Mouse (Mus musculus) cerebellum, adult 2 months (tissue): ENCODE results near the gene Reep3. TPM values are rescaled to one million over a fixed set of nuclear protein-coding genes. Genes with fewer than 3 reads are reported as not detected.

Experiments used
- DNase-seq, 2 experiments: peaks; one replicate each; pipeline ENCODE4 v3.0.0; 2021
- H3K27ac ChIP-seq: fragments of 200-500 bp; 2 replicates; pipeline ENCODE4 v1.5.1; 2012; ENCODE audit warnings: low read length, control low read depth, inconsistent platforms; ENCODE audit not compliant: insufficient read depth
- H3K27me3 ChIP-seq: fragments of 200-500 bp; 2 replicates; pipeline ENCODE4 v1.6.1; 2012; ENCODE audit warnings: inconsistent platforms, mild to moderate bottlenecking, low read length, moderate library complexity; ENCODE audit not compliant: control insufficient read depth, insufficient read depth
- H3K4me1 ChIP-seq: fragments of 200-500 bp; 2 replicates; pipeline ENCODE4 v1.6.1; 2011; ENCODE audit warnings: low read length; ENCODE audit not compliant: control insufficient read depth, insufficient read depth
- H3K4me3 ChIP-seq: fragments of 200-500 bp; replicated peaks from 2 replicates; pipeline ENCODE3; 2011; ENCODE audit warnings: mild to moderate bottlenecking, low read depth, low read length, control low read depth; ENCODE audit not compliant: insufficient read depth
- CTCF ChIP-seq: fragments of 200-500 bp; IDR thresholded peaks from 2 replicates; pipeline ENCODE4 v1.5.1; 2011; ENCODE audit warnings: low read depth, mild to moderate bottlenecking, control low read depth, low read length, moderate library complexity, borderline replicate concordance; ENCODE audit not compliant: insufficient read depth
- POLR2A ChIP-seq: fragments of 200-500 bp; IDR thresholded peaks from 2 replicates; pipeline ENCODE4 v1.6.1; 2011; ENCODE audit warnings: low read length, control low read depth, borderline replicate concordance; ENCODE audit not compliant: insufficient read depth
- WGBS: fragments of 180-500 bp; shearing (Covaris S2); methylation state at CpG from one replicate; pipeline ENCODE4 v1.1.7; 2018; 5-methylcytosine and 5-hydroxymethylcytosine counted together
- polyA plus RNA-seq: library from polyadenylated mRNA; depleted of rRNA; stranded (reverse); fragments of >200 nt; gene quantifications from 2 replicates; pipeline ENCODE4 v1.2.3, GENCODE M21; 2012

Reep3 gene
- polyA plus RNA-seq, 1 experiment: 44.0 TPM

DNA sequence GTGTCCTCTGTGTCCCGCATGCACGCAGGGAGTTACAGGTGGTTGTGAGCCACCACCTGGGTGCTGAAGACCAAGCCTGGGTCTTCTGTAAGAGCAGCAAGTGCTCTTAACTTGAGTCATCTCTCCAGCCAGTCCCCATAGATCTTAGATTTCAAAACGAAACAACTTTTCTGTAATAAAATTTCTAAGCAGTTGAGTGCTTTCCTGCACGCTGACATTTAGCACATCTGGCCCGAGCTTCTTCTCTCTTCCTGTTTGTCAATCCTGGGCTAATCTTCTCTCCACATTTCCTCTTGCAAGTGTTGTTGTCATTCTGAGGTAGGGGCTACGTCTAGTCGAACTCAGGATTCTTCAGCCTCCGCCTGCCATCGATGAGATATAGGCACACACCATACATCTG is 44.3 kb downstream of the Reep3 start:
- no peak for DNase-seq
- 0 out of 2 replicates have a peak overlapping the region, but pooled peaks have one; percentile 50 for H3K27ac ChIP-seq
- peaks cover 24% of the 10 kb centered on the region for H3K4me1 ChIP-seq
- no peak overlapping the region for H3K4me3 ChIP-seq
- no peaks in the 10 kb centered on the region for H3K27me3 ChIP-seq
- no peak for TF ChIP-seq CTCF
- TF ChIP-seq POLR2A: no peak
- 95% methylated on average over 9 of the region's 9 CpGs for WGBS

DNA sequence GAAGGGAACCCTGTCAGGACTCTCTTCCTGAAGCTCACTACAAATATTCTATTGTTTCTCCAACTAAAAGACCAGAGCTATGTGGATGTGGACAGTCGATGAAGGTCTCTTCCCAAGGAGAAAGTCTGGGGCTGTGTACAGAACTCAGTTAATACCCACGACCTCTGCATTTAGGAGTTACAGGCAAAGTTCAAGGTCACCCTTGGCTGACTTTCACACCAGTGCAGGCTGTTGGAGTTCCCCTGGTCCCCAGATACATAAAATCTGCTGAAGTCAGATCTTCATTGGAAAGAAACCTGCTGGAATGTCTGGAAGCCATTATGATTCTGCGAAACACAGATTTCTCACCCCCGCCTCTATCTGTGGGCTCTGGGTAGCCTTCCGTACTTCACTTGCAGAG is 45.3 kb downstream of the Reep3 start:
- Histone ChIP-seq H3K4me1 (peaks cover 24% of the 10 kb centered on the region), H3K27me3 (no peaks in the 10 kb centered on the region), H3K4me3 (no peak overlapping the region), H3K27ac (no peak overlapping the region)
- DNase-seq: no peak
- TF ChIP-seq CTCF (no peak), POLR2A (no peak)
- WGBS: 73% methylated on average over 5 of the region's 5 CpGs

DNA sequence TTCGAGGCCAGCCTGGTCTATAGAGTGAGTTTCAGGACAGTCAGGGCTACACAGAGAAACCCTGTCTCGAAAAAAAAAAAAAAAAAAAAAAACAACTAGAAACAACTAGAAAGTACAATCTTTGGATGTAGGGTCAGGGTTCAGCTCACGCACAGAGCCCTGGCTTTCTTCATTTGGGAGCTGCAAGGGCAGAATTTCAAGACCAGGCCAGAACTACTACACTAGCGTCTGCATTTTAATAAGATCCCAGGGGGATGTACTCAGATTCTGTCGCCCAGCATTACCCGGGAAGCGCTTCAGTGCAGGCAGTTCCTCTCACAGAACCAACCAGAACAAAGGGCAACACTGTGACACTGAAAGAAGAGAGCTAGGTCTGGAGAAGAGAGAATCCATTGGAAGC is 46.0 kb downstream of the Reep3 start:
- no peak overlapping the region for H3K4me3 ChIP-seq
- no peak for TF ChIP-seq POLR2A
- no peak for TF ChIP-seq CTCF
- DNase-seq: no peak
- H3K27me3 ChIP-seq: no peaks in the 10 kb centered on the region
- 70% methylated on average over 7 of the region's 7 CpGs for whole genome bisulfite sequencing
- peaks cover 19% of the 10 kb centered on the region for H3K4me1 ChIP-seq
- H3K27ac ChIP-seq: no peak overlapping the region

DNA sequence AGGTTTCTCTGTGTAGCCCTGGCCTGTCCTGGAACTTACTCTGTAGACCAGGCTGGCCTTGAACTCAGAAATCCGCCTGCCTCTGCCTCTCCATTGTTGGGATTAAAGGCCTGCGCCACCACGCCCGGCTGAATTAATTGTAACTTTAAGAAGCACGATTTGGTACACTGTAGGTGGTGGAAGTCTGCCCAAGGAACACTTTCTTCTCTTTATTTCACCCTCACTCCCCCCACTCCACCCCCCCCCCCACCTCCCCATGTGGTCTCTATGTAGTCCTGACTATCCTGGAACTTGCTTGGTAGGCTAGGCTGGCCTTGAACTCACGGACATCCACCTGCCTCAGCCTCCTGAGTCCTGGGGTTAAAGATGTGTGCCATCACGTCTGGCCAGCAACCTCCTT is 47.1 kb downstream of the Reep3 start:
- 86% methylated on average over 7 of the region's 7 CpGs for WGBS
- no peak overlapping the region for H3K4me3 ChIP-seq
- no peaks in the 10 kb centered on the region for H3K27me3 ChIP-seq
- H3K4me1 ChIP-seq: peaks cover 16% of the 10 kb centered on the region
- no peak for TF ChIP-seq POLR2A
- TF ChIP-seq CTCF: no peak
- no peak for DNase-seq
- no peak overlapping the region for H3K27ac ChIP-seq

DNA sequence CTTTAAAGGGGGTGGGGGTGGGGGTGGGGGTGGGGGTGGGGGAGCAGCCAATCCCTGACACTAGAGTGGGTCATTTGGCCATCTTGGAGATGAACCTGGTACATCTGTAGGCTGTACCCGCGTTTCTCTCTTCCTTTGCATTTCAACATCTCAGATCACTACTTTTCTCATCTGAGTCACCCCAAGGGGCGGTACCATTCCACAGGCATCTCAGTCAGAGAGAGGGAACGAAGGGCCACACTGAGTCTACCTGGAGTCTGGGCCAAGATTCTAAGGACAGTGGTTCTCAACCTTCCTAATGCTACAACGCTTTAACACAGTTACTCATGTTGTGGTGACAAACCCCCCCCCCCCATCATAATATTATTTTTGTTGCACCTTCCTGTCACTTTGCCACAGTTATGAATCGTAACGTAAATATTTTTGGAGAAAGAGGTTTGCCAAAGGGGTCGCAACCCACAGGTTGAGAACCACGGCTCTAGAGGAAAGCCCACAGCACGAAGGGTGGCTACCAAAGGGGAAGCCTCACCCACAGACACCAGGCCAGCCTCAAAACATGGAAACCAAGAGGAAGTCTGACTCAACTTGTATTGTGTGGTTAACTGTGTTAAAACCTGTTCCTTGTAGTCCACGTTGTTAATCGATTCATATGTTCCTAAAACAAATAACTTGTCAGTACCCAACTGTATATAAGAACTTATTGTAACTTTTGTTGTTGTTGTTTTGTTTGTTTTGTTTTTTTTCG is 47.7 kb downstream of the Reep3 start:
- H3K4me3 ChIP-seq: no peak overlapping the region
- 92% methylated on average over 13 of the region's 13 CpGs for WGBS
- peaks cover 14% of the 10 kb centered on the region for H3K4me1 ChIP-seq
- H3K27ac ChIP-seq: no peak overlapping the region
- H3K27me3 ChIP-seq: no peaks in the 10 kb centered on the region
- TF ChIP-seq POLR2A (no peak), CTCF (no peak)
- DNase-seq: no peak

DNA sequence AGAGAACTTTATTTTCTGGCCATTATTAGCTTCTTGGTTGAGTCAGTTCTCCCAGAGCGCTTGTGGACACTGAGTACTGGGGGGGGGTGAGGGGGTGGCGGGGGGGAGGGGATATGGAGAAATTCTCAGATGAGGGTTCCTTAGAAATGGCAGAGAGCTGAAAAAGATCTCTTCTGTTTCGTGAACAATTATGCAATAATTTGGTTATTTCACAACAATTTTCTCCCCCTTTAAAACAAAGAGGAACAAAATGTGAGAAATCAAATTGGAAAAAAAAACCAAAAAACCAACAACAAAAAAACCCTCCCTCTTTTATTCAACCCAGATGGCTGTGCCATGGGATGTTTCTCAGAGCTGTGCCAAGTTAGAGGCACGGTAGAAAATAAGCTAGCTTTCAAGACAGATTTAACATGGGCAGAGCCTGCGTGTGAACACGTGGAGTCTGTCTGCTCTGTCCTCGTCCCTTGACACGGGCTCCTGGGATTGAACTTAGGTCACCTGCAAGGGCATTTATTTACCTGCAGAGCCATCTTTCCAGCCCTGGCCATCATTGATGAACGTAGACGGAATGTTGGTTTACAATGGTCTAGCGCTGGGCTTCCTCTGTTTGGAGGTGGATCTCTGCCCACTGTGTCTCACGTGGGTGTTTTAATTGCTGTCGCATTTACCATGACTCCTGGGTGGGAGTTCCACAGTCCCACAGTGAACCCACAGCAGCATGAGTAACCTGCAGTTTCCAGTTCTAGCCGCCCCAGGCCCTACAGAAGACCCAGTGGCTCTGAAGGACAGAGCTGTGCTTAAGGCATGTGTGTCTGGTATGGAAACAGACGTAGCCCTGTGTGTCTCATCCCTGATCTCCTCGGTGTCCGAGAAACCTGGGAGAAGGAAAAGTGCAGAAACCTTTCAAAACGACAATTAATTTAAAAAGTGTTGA is 48.8 kb downstream of the Reep3 start:
- no peaks in the 10 kb centered on the region for H3K27me3 ChIP-seq
- peak overlapping the region; percentile 17 for H3K27ac ChIP-seq
- H3K4me3 ChIP-seq: no peak overlapping the region
- H3K4me1 ChIP-seq: peaks cover 14% of the 10 kb centered on the region
- TF ChIP-seq POLR2A (no peak), CTCF (no peak)
- WGBS: 49% methylated on average over 18 of the region's 18 CpGs
- DNase-seq: no peak

DNA sequence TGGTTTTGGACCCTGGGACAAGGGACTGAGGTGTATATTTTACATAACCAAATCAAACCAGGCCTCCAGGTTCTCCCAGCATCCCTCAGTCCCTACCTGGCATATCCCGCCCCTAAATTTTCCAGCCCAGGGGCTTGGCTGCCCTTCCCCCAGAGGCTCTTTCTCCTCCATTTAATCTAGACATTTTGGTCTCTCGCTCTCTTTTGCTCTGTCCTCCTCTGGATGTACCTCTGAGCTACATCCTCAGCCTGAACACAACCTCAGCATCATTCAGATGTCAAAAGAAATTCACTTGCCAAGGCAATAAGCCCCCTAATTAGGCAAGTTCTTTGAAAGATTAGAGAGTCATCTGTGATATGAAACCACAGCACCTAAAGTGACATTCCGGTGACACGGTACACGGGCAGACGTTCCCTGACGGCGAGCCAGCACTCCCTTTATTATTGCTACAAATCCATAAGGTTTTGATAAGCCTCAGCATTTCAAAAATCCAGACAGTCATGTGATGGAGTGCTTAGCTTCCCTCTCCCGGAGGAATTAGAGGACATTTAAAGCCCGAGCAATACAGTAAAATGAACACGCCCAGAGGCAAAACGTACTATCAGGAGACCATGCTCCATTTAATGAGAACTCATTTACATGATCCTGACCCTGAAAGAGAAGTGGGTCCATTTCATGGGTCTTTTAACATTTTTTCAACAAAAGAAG is 51.4 kb downstream of the Reep3 start:
- H3K4me3 ChIP-seq: no peak overlapping the region
- H3K4me1 ChIP-seq: peaks cover 18% of the 10 kb centered on the region
- no peak for DNase-seq
- no peak for TF ChIP-seq CTCF
- TF ChIP-seq POLR2A: no peak
- 69% methylated on average over 12 of the region's 12 CpGs for WGBS
- no peak overlapping the region for H3K27ac ChIP-seq
- H3K27me3 ChIP-seq: no peaks in the 10 kb centered on the region

DNA sequence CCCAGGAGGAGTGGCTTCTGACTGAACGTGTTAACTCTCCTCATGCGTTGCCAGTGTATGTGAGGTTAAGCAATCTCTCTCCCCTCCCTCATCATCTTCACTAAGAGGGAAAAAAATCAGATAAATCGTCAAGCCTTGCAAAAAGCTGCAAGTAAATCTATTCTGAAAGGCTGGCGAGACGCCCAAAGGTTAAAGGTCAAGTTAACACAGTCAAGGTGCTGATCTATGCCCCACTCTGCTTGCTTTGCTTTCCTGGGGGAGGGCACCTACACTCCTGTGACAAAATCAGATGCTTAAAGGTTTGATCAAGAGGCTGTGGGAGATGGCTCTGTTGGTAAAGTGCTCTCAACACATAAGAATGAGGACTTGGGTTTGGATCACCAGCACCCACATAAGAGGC is 52.4 kb downstream of the Reep3 start:
- TF ChIP-seq CTCF: no peak
- TF ChIP-seq POLR2A: no peak
- H3K4me1 ChIP-seq: peaks cover 18% of the 10 kb centered on the region
- WGBS: 75% methylated on average over 5 of the region's 5 CpGs
- H3K27ac ChIP-seq: no peak overlapping the region
- no peak overlapping the region for H3K4me3 ChIP-seq
- no peak for DNase-seq
- no peaks in the 10 kb centered on the region for H3K27me3 ChIP-seq
